Mouse (Mus musculus): ENCODE data around the gene Ccdc125. TPM values are rescaled to one million over a fixed set of nuclear protein-coding genes. Genes with fewer than 3 reads are reported as not detected.

Gene Ccdc125
- polyA plus RNA-seq (2012) = 3.4 and 3.7 TPM in 2 replicates

GRCm38 (mm10) chr13:100669291-100670022 lies at the start of gene Ccdc125:
Gene Ccdc125, plus strand, starts transcription at chr13:100669717.

GRCm38 (mm10) chr13:100650550-100651438 lies 18.7 kb upstream of the Ccdc125 start, which contains the start of the genes Ak6 and Rad17:
Gene Ak6, plus strand, starts transcription at chr13:100650979.
Gene Rad17, minus strand, starts transcription at chr13:100651051.

GRCm38 (mm10) chr13:100651439-100652186 lies 17.9 kb upstream of the Ccdc125 start, which contains the start of gene Taf9:
Gene Taf9, plus strand, starts transcription at chr13:100651579.

GRCm38 (mm10) chr13:100730861-100731176 lies 61.3 kb downstream of the Ccdc125 start, which contains the start of gene Cdk7:
Gene Cdk7, minus strand, starts transcription at chr13:100730939.

GRCm38 (mm10) chr13:100744036-100744744 lies 74.7 kb downstream of the Ccdc125 start, which contains the start of gene Mrps36:
Gene Mrps36, minus strand, starts transcription at chr13:100744659.

Other genes starting within 250 kb of the Ccdc125 start
- 0.02 TPM in 1 of 2 replicates, not detected in the other for gene Naip1, start 216.8 kb upstream of the Ccdc125 start, polyA plus RNA-seq (2012)
- 25.0 and 29.8 TPM in 2 replicates for gene Gtf2h2, start 177.1 kb upstream of the Ccdc125 start, polyA plus RNA-seq (2012)
- 0.11 TPM in 1 of 2 replicates, not detected in the other for gene Ocln, start 117.0 kb upstream of the Ccdc125 start, polyA plus RNA-seq (2012)
- gene Marveld2, start 52.7 kb upstream of the Ccdc125 start, polyA plus RNA-seq (2012) = 0.33 and 0.56 TPM in 2 replicates
- gene Ak6, start 18.7 kb upstream of the Ccdc125 start, polyA plus RNA-seq (2012) = 52.9 and 56.8 TPM in 2 replicates
- 8.6 and 9.1 TPM in 2 replicates for gene Rad17, start 18.7 kb upstream of the Ccdc125 start, polyA plus RNA-seq (2012)
- gene Taf9, start 18.1 kb upstream of the Ccdc125 start, polyA plus RNA-seq (2012) = 20.1 and 27.7 TPM in 2 replicates
- 9.2 and 9.8 TPM in 2 replicates for gene Cdk7, start 61.2 kb downstream of the Ccdc125 start, polyA plus RNA-seq (2012)
- gene Mrps36, start 74.9 kb downstream of the Ccdc125 start, polyA plus RNA-seq (2012) = 88.9 and 94.7 TPM in 2 replicates
- 22.1 and 22.7 TPM in 2 replicates for gene Cenph, start 106.2 kb downstream of the Ccdc125 start, polyA plus RNA-seq (2012)
- gene Ccnb1, start 116.9 kb downstream of the Ccdc125 start, polyA plus RNA-seq (2012) = 1.7 and 2.6 TPM in 2 replicates
- 9.1 and 9.8 TPM in 2 replicates for gene Slc30a5, start 163.7 kb downstream of the Ccdc125 start, polyA plus RNA-seq (2012)